Mouse (Mus musculus) C2C12 (cell line): ENCODE data around the gene Tmem63b. TPM values are rescaled to one million over a fixed set of nuclear protein-coding genes. Genes with fewer than 3 reads are reported as not detected.

ENCODE experiments used
- H3K27me3 ChIP-seq: one replicate; pipeline ENCODE4 v1.6.1; 2011; ENCODE audit not compliant: control insufficient read depth, insufficient read depth, insufficient read length
- H3K36me3 ChIP-seq: one replicate; pipeline ENCODE4 v1.6.1; 2011; ENCODE audit not compliant: control insufficient read depth, insufficient read depth
- H3K4me3 ChIP-seq: one replicate; pipeline ENCODE4 v1.5.1; 2011; ENCODE audit warnings: mild to moderate bottlenecking, control low read depth; ENCODE audit not compliant: poor library complexity, insufficient read depth, severe bottlenecking
- H3K79me2 ChIP-seq: one replicate; pipeline ENCODE4 v1.6.1; 2011; ENCODE audit not compliant: control insufficient read depth, insufficient read depth
- H3K79me3 ChIP-seq: one replicate; pipeline ENCODE4 v1.6.1; 2011; ENCODE audit warnings: low read depth, control low read depth
- H3ac ChIP-seq: one replicate; pipeline ENCODE3; 2011; ENCODE audit warnings: low read depth; ENCODE audit not compliant: control insufficient read depth, insufficient read length
- CEBPB ChIP-seq: IDR thresholded peaks from one replicate; pipeline ENCODE4 v1.6.1; 2011; ENCODE audit warnings: low read depth, mild to moderate bottlenecking, control low read depth, moderate library complexity
- CTCF ChIP-seq: IDR thresholded peaks from one replicate; pipeline ENCODE4 v1.5.1; 2011; ENCODE audit not compliant: control insufficient read depth, insufficient read depth, insufficient read length
- FOSL1 ChIP-seq: IDR thresholded peaks from one replicate; pipeline ENCODE4 v1.8.0; 2011; ENCODE audit warnings: mild to moderate bottlenecking, low read length; ENCODE audit not compliant: poor library complexity, insufficient read depth, severe bottlenecking
- MAX ChIP-seq: IDR thresholded peaks from one replicate; pipeline ENCODE4 v1.6.1; 2011; ENCODE audit warnings: mild to moderate bottlenecking, control low read depth
- MYOD1 ChIP-seq: IDR thresholded peaks from one replicate; pipeline ENCODE4 v1.6.1; 2011; ENCODE audit warnings: low read depth; ENCODE audit not compliant: control insufficient read depth, insufficient read length
- MYOG ChIP-seq: IDR thresholded peaks from one replicate; pipeline ENCODE4 v1.6.1; 2011; ENCODE audit not compliant: control insufficient read depth, insufficient read length; ENCODE audit errors: extremely low read depth
- USF1 ChIP-seq: IDR thresholded peaks from one replicate; pipeline ENCODE4 v1.6.1; 2011; ENCODE audit warnings: low read depth, mild to moderate bottlenecking, control low read depth, moderate library complexity
- polyA plus RNA-seq: library from polyadenylated mRNA; unstranded; fragments of >200 nt; fragmentation: generic; extraction: Trizol; gene quantifications from one replicate; pipeline ENCODE4 v1.2.1, GENCODE M21; 2012; ENCODE audit warnings: missing spikeins

Tmem63b gene
- polyA plus RNA-seq, 1 experiment, result 54.3 TPM

DNA sequence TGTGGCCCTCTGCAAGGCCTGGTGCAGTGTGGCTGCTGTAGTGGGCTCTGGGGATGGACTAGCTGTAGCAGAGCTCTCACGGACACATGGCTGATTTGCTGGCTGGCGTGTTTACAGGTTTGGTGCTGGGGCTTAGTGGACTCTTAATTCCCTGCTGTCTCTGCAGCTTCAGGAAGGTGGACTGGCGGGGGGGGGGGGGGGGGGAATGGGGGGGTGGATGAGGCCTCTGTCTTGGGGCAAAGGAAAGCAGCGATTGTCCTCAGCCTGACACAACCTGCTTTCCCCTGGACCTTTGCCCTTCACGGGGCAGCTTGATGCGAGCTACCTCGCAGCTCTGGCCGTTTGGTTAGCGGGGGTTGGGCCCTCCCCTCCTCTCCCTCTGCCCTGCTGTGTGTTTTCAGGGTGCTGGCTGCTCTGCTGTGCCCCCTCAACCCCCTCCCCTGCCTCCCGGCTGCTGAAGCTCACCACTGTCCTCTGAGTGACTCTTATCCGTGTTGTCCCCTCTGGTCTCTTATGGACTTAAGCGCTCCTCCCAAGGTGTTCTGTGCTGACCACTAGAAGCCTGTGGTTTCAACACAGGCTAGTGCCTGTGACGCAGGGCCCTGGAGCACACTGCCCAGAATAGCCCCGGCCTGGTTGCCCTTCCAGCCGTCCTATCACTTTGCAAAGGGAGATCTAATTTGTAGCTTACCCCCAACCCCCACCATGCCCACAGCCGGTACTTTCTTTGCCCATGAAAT is 14.0 kb upstream of the Tmem63b start:
- Histone ChIP-seq H3ac (no peak overlapping the region), H3K79me2 (peaks cover 18% of the 10 kb centered on the region), H3K4me3 (no peak overlapping the region), H3K79me3 (peaks cover 8% of the 10 kb centered on the region), H3K36me3 (peaks cover 31% of the 10 kb centered on the region), H3K27me3 (no peaks in the 10 kb centered on the region)
- no peak for TF ChIP-seq USF1
- no peak for TF ChIP-seq MYOG
- no peak for TF ChIP-seq CTCF
- no peak for TF ChIP-seq FOSL1
- no peak for TF ChIP-seq CEBPB
- no peak for TF ChIP-seq MYOD1
- TF ChIP-seq MAX, result no peak

DNA sequence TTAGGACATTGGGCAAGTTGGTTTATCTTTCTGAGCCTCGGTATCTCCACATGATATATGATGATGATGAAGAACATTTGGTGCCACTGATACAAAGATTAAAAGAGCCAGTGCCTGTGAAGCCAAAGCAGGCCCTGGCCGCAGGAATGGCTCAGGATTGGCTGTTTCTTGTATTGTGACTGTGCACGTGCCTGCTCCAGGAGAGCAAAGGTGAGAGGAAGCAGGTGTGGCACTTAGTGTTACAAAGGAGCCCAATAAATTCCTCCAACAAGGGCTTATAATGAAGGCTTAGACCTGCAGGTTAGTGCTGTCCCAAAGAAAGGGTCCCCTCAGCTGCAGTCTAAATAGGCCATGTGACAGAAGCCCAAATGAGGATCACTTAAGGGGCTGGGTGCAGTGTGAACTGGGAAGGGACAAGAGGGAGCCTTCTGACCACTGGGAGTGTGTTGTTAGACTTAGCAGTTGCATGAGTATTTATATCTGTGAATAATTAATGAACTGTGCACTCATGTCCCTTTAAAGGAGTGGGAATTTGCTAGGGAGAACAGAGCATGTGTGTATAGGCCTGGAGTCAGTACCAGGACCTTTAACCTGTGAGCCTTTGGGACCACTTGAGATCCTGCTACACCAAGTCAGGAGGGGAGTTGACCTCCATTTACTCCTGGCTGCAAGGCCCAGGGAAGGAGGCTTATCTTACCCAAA is 12.5 kb upstream of the Tmem63b start:
- Histone ChIP-seq H3K79me3 (peaks cover 13% of the 10 kb centered on the region), H3ac (no peak overlapping the region), H3K79me2 (peaks cover 24% of the 10 kb centered on the region), H3K27me3 (no peaks in the 10 kb centered on the region), H3K4me3 (no peak overlapping the region), H3K36me3 (peaks cover 31% of the 10 kb centered on the region)
- TF ChIP-seq CEBPB (no peak), CTCF (no peak), FOSL1 (no peak), MAX (no peak), MYOG (no peak), USF1 (no peak), MYOD1 (no peak)

DNA sequence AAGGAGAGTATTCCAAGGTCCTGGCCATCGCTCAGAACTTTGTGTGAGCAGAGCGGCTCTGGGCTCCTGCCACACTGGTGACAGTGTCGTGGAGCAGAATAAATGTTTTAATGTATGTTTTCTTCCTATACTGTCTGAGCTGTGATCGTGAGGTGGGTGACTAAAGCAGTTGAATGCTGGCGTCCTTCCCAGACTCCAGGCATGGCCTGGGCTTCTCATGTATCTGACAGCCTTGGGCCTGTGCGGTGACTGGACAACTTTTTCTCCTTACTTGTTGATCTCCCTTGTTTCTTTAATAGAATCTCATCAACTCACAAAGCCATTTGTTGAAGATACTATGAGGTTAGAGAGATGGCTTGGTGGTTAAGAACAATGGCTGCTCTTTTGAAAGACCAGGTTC is 11.7 kb upstream of the Tmem63b start:
- peaks cover 31% of the 10 kb centered on the region for H3K36me3 ChIP-seq
- no peak overlapping the region for H3K4me3 ChIP-seq
- no peak for TF ChIP-seq CTCF
- TF ChIP-seq MAX, result no peak
- no peak for TF ChIP-seq FOSL1
- TF ChIP-seq MYOD1, result no peak
- TF ChIP-seq USF1, result no peak
- no peak for TF ChIP-seq CEBPB
- TF ChIP-seq MYOG, result no peak
- H3K79me3 ChIP-seq, result peaks cover 20% of the 10 kb centered on the region
- H3K79me2 ChIP-seq, result peaks cover 32% of the 10 kb centered on the region
- H3ac ChIP-seq, result no peak overlapping the region
- no peaks in the 10 kb centered on the region for H3K27me3 ChIP-seq

DNA sequence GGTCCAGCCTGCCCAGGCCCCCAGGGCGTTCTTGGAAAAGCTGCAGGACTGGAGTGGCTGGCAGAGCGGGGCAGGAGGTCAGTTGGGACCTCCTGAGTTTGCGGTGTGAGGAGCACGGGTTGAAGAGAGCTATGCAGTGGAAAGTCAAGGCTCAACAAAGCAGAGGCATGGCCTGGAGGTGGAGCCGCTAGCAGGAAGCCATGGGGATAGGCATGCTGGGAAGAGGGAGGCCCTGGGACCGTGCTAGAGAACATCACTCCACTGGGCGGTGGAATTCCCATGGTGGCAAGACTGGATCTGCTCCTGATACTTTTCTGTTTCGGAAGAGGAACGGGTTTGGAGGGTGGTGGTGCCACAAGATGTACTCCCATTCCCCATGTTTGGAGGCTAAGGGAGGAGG is 10.3 kb upstream of the Tmem63b start:
- H3ac ChIP-seq, result no peak overlapping the region
- H3K79me3 ChIP-seq, result peaks cover 32% of the 10 kb centered on the region
- peaks cover 46% of the 10 kb centered on the region for H3K79me2 ChIP-seq
- TF ChIP-seq MYOG (no peak), USF1 (no peak), FOSL1 (no peak), CTCF (no peak), CEBPB (no peak), MAX (no peak), MYOD1 (no peak)
- H3K27me3 ChIP-seq, result no peaks in the 10 kb centered on the region
- H3K36me3 ChIP-seq, result peaks cover 31% of the 10 kb centered on the region
- no peak overlapping the region for H3K4me3 ChIP-seq

DNA sequence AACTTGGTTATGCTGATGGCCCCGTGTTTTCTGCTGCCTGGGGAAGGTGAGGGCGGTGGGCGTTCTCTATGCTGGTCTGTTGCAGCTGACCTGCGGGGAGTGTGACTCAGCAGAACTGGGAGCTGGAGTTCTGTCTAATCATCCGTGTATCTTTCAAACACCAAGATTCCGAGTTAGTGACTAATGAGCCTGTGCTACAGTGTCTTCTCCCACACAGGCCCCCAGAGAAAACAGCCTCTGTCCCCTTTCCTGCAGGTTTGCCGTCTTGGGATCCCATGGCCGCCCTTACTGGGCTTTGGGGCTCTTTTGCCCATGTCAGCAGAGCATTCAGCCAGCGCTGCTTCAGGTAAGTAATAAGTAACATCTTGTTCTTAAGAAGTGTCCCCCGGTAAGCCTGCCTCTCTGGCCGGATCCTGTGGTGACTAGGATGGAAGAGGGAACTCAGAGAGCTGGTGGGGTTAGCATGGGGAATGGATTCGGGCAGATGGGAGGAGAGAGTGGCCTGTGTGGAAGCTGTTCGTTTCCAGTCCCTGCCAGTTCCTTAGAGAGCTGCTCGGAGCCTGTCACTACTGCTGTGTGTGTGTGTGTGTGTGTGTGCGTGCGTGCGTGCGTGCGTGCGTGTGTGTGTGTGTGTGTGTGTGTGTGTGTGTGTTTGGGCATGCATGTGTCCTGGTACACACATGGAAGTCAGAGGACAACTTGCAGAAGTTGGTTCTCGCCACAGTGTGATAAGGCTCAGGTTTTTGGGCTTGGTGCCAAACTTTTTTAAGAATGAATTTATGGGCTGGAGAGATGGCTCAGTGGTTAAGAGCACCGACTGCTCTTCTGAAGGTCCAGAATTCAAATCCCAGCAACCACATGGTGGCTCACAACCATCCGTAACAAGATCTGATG is 8.8 kb upstream of the Tmem63b start:
- Histone ChIP-seq H3K79me3 (peaks cover 43% of the 10 kb centered on the region), H3K36me3 (peaks cover 31% of the 10 kb centered on the region), H3K4me3 (peak overlapping the region; percentile 23), H3K27me3 (no peaks in the 10 kb centered on the region), H3ac (peak overlapping the region; percentile 4), H3K79me2 (peaks cover 61% of the 10 kb centered on the region)
- TF ChIP-seq FOSL1, result peak; percentile 41
- peak; percentile 61 for TF ChIP-seq MYOD1
- no peak for TF ChIP-seq MAX
